Mouse (Mus musculus) monocyte, adult 2 months (primary cell): ENCODE data around the gene D3Ertd254e.

Source experiments
- DNase-seq, 2 experiments: peaks; one replicate each; pipeline ENCODE4 v3.0.0; 2022; ENCODE audit warnings: low spot score in 2 of 2, low read depth in 1 of 2

The D3Ertd254e gene

DNA sequence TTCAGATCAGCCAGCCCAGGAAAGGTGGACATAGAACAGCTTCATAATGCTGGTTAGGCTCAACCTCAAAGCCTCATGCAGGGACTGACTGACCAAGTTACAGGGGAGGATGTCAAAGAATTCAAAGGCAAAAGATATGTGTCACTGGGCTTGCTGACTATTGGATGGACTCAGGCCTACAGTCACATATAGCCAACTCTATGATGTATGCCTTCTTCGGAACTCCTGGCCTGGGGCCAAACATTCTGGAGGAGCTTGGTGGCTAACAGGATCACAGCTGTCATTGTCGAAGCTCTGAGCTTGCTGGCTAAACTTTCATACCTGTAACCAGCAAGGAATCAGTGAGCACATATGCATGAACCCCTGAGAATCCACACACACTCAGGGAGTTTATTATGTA lies 60.1 kb downstream of the D3Ertd254e start:
- no peak for DNase-seq

- no peak for DNase-seq
Measured at GRCm38 (mm10) chr3:36212758-36213157, 61.9 kb downstream of the D3Ertd254e start.
